Mouse (Mus musculus): Measurements from ENCODE around the gene Olfr667. TPM values are rescaled to one million over a fixed set of nuclear protein-coding genes. Genes with fewer than 3 reads are reported as not detected.
"Not testable (repeated sequence)": the region's sequence is repeated elsewhere in the genome, so short reads cannot be mapped to it uniquely, and the experiment has no call there.

Gene Olfr667
- not detected in 2 replicates for total RNA-seq (2021)
- long read RNA-seq: 0 reads

DNA sequence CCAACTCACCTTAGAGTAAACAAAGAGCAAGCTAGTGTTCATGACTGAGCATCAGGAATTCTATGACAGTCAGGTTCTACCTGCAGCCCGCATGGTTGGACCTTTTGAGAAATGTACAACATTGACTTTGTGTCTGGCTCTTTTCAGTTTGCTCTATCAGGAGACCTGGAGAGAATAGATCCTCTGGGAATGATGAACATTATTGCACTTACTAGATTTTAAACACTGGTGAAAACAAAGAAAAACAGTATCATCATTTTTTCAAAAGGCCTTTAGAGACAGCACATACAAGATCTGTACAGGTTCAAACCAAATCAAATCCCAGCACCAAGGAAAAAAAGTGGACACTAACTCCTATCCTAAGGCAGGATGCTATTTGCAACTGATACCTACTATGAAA is at the start of gene Olfr667:
Gene Olfr667, minus strand, starts transcription at position 101 of the 400 bp plus-strand sequence.
- DNase-seq: no peak

GRCm38 (mm10) chr7:104962520-104962919 is 41.2 kb upstream of the Olfr667 start, which contains the start of gene Olfr670:
TSS of gene Olfr670 (minus strand) at chr7:104962620.
- no peak for DNase-seq

- DNase-seq: not testable (repeated sequence)
Observed at GRCm38 (mm10) chr7:104950234-104950633, 29.0 kb upstream of the Olfr667 start.

DNA sequence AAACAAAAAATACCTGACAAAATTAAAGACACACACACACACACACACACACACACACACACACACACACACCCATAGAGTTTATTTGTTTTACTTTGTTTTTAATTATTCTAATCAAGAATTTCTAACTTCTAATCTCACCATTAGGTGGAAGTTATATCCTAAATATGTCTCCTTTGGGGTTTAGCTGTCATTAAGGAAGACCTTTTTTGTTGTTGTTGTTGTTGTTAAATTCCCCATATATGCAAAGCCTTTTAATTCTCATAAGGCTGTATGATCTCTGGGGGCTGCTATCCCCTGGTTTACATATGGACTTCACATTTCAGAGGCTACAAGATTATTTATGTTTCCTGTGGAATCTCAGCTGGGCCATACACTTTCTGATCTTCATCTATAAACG is 12.7 kb upstream of the Olfr667 start, which contains the start of gene Olfr669:
Gene Olfr669, plus strand, starts transcription at position 301 of the 400 bp plus-strand sequence.
- DNase-seq: no peak

DNA sequence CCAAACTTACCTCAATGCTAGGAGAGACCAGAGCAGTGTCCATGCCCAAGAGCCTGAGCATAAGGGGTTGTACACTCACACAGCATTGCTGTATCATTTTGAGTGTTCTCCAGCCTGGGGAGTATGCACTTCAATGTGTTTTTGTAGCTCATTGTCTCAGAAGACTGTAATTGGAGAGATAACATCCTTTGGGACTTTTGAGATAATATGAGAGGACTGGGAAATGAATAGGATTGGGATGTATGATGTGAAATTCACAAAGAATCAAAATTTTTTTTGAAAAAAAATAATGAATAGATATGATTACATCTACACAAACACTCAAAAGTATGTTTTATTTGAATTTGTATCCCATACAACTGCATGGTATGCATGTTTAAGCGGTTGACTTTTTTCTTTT is 6.7 kb upstream of the Olfr667 start, which contains the start of gene Olfr668:
Gene Olfr668, minus strand, starts transcription at position 101 of the 400 bp plus-strand sequence.
- DNase-seq: no peak

DNA sequence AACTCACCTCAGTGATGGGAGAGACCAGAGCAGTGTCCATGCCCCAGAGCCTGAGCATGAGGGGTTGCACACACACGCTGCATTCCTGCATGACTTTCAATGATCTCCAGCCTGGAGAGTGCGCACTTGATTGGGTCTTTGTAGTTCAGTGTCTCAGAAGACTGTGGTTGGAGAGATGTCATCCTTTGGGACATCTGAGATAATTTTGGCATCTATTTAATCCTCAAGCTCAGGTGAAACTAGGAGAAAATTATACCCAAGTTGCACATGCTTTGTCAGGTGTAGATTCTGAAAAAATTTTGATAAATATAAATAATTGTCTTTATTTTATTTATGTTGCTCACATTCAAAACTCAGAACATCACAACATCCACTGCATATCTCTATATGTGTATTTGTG is 25.4 kb downstream of the Olfr667 start, which contains the start of gene Olfr666:
Gene Olfr666, minus strand, starts transcription at position 101 of the 400 bp plus-strand sequence.
- DNase-seq: no peak

- DNase-seq: no peak
Observed at GRCm38 (mm10) chr7:104877731-104878130, 43.6 kb downstream of the Olfr667 start, which contains the start of gene Olfr665. TSS of gene Olfr665 (plus strand) at chr7:104878031.

Other genes starting within 250 kb of the Olfr667 start
- not detected in 2 replicates for gene Olfr661, start 235.0 kb downstream of the Olfr667 start, total RNA-seq (2021)
- gene Usp17le, start 144.0 kb downstream of the Olfr667 start, total RNA-seq (2021): not detected in 2 replicates
- gene Usp17lb, start 78.9 kb downstream of the Olfr667 start, total RNA-seq (2021): 0.43 TPM in 1 of 2 replicates, not detected in the other
- not detected in 2 replicates for gene Usp17la, start 64.5 kb downstream of the Olfr667 start, total RNA-seq (2021)
- not detected in 2 replicates for gene Olfr665, start 43.5 kb downstream of the Olfr667 start, total RNA-seq (2021)
- not detected in 2 replicates for gene Olfr666, start 25.5 kb downstream of the Olfr667 start, total RNA-seq (2021)
- gene Olfr668, start 6.6 kb upstream of the Olfr667 start, total RNA-seq (2021): not detected in 2 replicates
- not detected in 2 replicates for gene Olfr669, start 12.8 kb upstream of the Olfr667 start, total RNA-seq (2021)
- not detected in 2 replicates for gene Olfr670, start 41.1 kb upstream of the Olfr667 start, total RNA-seq (2021)
- gene Olfr671, start 57.6 kb upstream of the Olfr667 start, total RNA-seq (2021): not detected in 2 replicates
- gene Olfr672, start 80.5 kb upstream of the Olfr667 start, total RNA-seq (2021): not detected in 2 replicates
- gene Olfr675, start 107.0 kb upstream of the Olfr667 start, total RNA-seq (2021): not detected in 2 replicates
- gene Olfr676, start 111.2 kb upstream of the Olfr667 start, total RNA-seq (2021): not detected in 2 replicates
- gene Olfr677, start 129.9 kb upstream of the Olfr667 start, total RNA-seq (2021): not detected in 2 replicates
- gene Olfr678, start 143.0 kb upstream of the Olfr667 start, total RNA-seq (2021): not detected in 2 replicates
- gene Olfr679, start 159.7 kb upstream of the Olfr667 start, total RNA-seq (2021): not detected in 2 replicates
- gene Olfr680-ps1, start 171.3 kb upstream of the Olfr667 start, total RNA-seq (2021): not detected in 2 replicates
- gene Olfr681, start 195.4 kb upstream of the Olfr667 start, total RNA-seq (2021): not detected in 2 replicates
- not detected in 2 replicates for gene Olfr683, start 225.5 kb upstream of the Olfr667 start, total RNA-seq (2021)
- gene Olfr684, start 242.2 kb upstream of the Olfr667 start, total RNA-seq (2021): not detected in 2 replicates

All from adrenal gland, postnatal 25 days (tissue).